Mouse (Mus musculus) stomach, adult 2 months (tissue): ENCODE data around the gene Cyp2a5. TPM values are rescaled to one million over a fixed set of nuclear protein-coding genes. Genes with fewer than 3 reads are reported as not detected.

Experiments used
- polyA plus RNA-seq: library from polyadenylated mRNA; depleted of rRNA; stranded (reverse); fragments of >200 nt; gene quantifications from 2 replicates; pipeline ENCODE4 v1.2.3, GENCODE M21; 2012; rRNA removed

The Cyp2a5 gene
- 0.10 and 0.27 TPM in 2 replicates for polyA plus RNA-seq

DNA sequence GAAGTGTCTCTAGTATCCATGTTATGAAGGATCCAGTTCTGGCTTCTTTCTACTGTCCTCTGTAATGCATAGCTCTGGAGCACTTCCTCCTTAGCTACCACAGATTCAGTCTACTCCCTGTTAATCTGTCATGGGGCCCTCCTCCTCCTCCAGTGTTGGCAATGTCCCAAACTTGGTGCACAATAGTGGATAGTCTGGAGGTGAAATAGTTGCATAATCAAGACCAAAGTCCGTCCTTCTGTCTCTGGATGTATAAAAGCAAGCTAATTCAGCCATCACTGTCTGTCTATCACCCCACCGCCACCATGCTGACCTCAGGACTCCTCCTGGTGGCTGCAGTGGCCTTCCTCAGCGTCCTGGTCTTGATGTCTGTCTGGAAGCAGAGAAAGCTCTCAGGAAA is at the start of gene Cyp2a5:
Gene Cyp2a5, plus strand, starts transcription at position 247 of the 400 bp plus-strand sequence.

DNA sequence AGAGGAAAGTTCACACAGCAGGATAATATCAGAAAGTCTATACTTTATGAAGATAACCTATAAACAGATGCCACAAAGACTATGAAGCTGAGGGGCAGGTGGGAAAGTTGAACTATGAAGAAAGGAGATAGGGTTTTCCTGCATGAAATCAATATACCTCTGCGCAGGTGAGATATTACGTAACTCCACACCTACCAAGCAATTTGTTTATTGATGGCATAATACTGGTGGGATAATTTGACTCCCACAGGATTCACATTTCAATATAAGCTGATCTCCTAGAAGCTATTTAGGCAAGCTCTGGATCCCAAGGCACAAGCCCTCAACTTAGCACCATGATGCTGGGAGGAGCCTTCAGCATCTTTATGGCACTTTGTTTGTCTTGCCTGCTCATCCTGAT is 26.5 kb upstream of the Cyp2a5 start, which contains the start of gene Cyp2g1:
Gene Cyp2g1, plus strand, starts transcription at position 301 of the 400 bp plus-strand sequence.

Other genes with a start within 250 kb of the Cyp2a5 start
- not detected in 2 replicates for gene Vmn1r185, start 216.8 kb upstream of the Cyp2a5 start, polyA plus RNA-seq
- not detected in 2 replicates for gene Cyp2b23, start 148.9 kb upstream of the Cyp2a5 start, polyA plus RNA-seq
- gene Cyp2b19, start 78.2 kb upstream of the Cyp2a5 start, polyA plus RNA-seq = 0.27 and 0.30 TPM in 2 replicates
- not detected in 2 replicates for gene Cyp2g1, start 26.4 kb upstream of the Cyp2a5 start, polyA plus RNA-seq
- not detected in 2 replicates for gene Cyp2a22, start 104.1 kb downstream of the Cyp2a5 start, polyA plus RNA-seq
- 0.03 TPM in 1 of 2 replicates, not detected in the other for gene Cyp2a12, start 193.8 kb downstream of the Cyp2a5 start, polyA plus RNA-seq